Comparison of ENCODE assay signal across 8 mouse cellular contexts in the genomic region with DNA sequence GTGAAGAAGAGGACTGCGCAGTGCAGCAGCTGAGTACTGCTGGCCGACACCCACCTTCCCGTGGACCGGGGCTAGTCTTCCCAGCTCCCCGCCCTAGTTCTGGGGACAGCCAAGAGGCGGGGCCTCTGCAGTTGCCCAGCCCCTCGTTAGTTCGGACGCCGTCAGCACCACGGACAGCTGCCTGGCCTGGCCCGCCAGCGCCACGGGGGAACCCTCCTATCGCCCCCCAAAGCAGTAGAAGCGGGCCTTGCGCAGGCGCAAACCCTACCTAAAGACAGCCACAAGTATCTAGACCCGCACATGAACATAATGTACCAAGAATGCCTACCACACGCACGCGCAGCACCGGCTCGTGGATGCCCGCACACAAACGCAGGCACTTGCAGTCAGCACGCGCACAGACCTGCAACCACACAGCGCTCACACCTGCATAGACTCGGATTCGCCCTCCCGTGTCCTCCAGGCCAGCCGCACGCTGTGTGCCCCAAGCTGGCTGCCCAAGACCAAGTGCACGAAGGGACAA. TPM values are rescaled to one million over a fixed set of nuclear protein-coding genes. Genes with fewer than 3 reads are reported as not detected.
DNase-seq lines count a peak whose midpoint lies in the region; ATAC-seq lines count a peak whose summit lies in the region.
"Had no signal": no experiment of that assay in that cellular context is flagged by ENCODE, and none has a peak within 500 bp of the region (broad histone marks: within the 10 kb centered on the region; RNA-seq: fewer than 3 reads in every experiment).

No protein-coding gene starts in this region.

- no peak overlapping the region for H3K27ac ChIP-seq in intestine, embryonic 15.5 days
- H3K27ac ChIP-seq in midbrain, embryonic 10.5 days (replicated peaks) = no peak overlapping the region

- H3K4me2 ChIP-seq in intestine, embryonic 15.5 days (replicated peaks) = peak overlapping the region; percentile 99

- peak; percentile 70 for DNase-seq in adrenal gland, postnatal 25 days
- DNase-seq in cerebellum, postnatal 25 days = peak; percentile 76 to 77
- peak; percentile 68 to 74 for DNase-seq in frontal cortex, postnatal 36 days (ENCODE audit: low spot score in 2 of 2)
- DNase-seq in left cerebral cortex, postnatal 25 days (ENCODE audit: low spot score in 2 of 2) = peak; percentile 73 to 79
- DNase-seq in midbrain, embryonic 10.5 days (ENCODE audit: low spot score) = peak; percentile 80
- DNase-seq in right cerebral cortex, postnatal 4 days = peak; percentile 71

- peak overlapping the region; percentile 57 for H3K4me3 ChIP-seq in intestine, embryonic 15.5 days (replicated peaks)
- H3K4me3 ChIP-seq in midbrain, embryonic 10.5 days = peak overlapping the region; percentile 82

- H3K9ac ChIP-seq in intestine, embryonic 15.5 days = no peak overlapping the region

- peaks cover 14% of the 10 kb centered on the region for H3K4me1 ChIP-seq in intestine, embryonic 15.5 days (replicated peaks)
- H3K4me1 ChIP-seq in midbrain, embryonic 10.5 days = peaks cover 20% of the 10 kb centered on the region

- no peaks in the 10 kb centered on the region for H3K36me3 ChIP-seq in intestine, embryonic 15.5 days
- no peaks in the 10 kb centered on the region for H3K36me3 ChIP-seq in midbrain, embryonic 10.5 days

- H3K9me3 ChIP-seq in intestine, embryonic 15.5 days = no peaks in the 10 kb centered on the region
- H3K9me3 ChIP-seq in midbrain, embryonic 10.5 days (replicated peaks) = no peaks in the 10 kb centered on the region

- ATAC-seq in intestine, embryonic 15.5 days = peak; percentile 74

- H3K27me3 ChIP-seq in intestine, embryonic 15.5 days (replicated peaks) = peaks cover 22% of the 10 kb centered on the region
- H3K27me3 ChIP-seq in midbrain, embryonic 10.5 days (ENCODE audit: low read depth, poor library complexity, severe bottlenecking) = peaks cover 36% of the 10 kb centered on the region

- intact Hi-C loops in left cerebral cortex, postnatal 25 days (cut with DNase I) = loop anchor here (2.0 to 10.0 kb wide), 3 partner anchors 45 to 355 kb away; no protein-coding TSS in a partner anchor

- WGBS in intestine, embryonic 15.5 days = under 1% methylated on average over 35 of the region's 35 CpGs
- WGBS in midbrain, embryonic 10.5 days = under 1% methylated on average over 35 of the region's 35 CpGs

RNA-seq across cellular contexts. Expression of gene Cacna1b, which starts 1.0 kb away (rescaled TPM):
- total RNA-seq in adrenal gland, postnatal 25 days (2021) = 1.4 and 3.0 TPM in 2 replicates
- 0.70 and 1.2 TPM in 2 replicates for polyA plus RNA-seq in intestine, embryonic 15.5 days (2015; fragmentation: Nextera tagmentation; extraction: Ambion mirVana)
- 10 to 100 TPM; 87.9 to 95.9 TPM for total RNA-seq in left cerebral cortex, postnatal 25 days (2021)
- polyA plus RNA-seq in midbrain, embryonic 10.5 days (2016; fragmentation: Nextera tagmentation; extraction: Ambion mirVana) = 1.6 and 2.5 TPM in 2 replicates
- total RNA-seq: liver, adult 2 months had no signal
- polyA plus RNA-seq: liver, adult 2 months had no signal

Comparison
In these comparisons a context has a peak if more than half of its experiments do, and no peak if none do; other contexts are left out.
1. RNA of gene Cacna1b, which starts 1.0 kb away (total RNA-seq): 87.9 to 95.9 TPM in left cerebral cortex, postnatal 25 days; 1.4 to 3.0 TPM in adrenal gland, postnatal 25 days; every median in the first group is over 10 times any median in the second.
2. Peak in every context shown above with its lines, with median percentiles within 50 percentile points of each other: DNase-seq.